Mouse (Mus musculus) central nervous system, embryonic 18 days (tissue): ENCODE measurements around the gene Tomm70a. TPM values are rescaled to one million over a fixed set of nuclear protein-coding genes. Genes with fewer than 3 reads are reported as not detected.

Source experiments
- polyA plus RNA-seq: library from polyadenylated mRNA; depleted of rRNA; stranded (reverse); fragments of >200 nt; gene quantifications from 2 replicates; pipeline ENCODE4 v1.2.3, GENCODE M21; 2012; rRNA removed

Gene Tomm70a
- polyA plus RNA-seq: 61.1 and 64.4 TPM in 2 replicates

DNA sequence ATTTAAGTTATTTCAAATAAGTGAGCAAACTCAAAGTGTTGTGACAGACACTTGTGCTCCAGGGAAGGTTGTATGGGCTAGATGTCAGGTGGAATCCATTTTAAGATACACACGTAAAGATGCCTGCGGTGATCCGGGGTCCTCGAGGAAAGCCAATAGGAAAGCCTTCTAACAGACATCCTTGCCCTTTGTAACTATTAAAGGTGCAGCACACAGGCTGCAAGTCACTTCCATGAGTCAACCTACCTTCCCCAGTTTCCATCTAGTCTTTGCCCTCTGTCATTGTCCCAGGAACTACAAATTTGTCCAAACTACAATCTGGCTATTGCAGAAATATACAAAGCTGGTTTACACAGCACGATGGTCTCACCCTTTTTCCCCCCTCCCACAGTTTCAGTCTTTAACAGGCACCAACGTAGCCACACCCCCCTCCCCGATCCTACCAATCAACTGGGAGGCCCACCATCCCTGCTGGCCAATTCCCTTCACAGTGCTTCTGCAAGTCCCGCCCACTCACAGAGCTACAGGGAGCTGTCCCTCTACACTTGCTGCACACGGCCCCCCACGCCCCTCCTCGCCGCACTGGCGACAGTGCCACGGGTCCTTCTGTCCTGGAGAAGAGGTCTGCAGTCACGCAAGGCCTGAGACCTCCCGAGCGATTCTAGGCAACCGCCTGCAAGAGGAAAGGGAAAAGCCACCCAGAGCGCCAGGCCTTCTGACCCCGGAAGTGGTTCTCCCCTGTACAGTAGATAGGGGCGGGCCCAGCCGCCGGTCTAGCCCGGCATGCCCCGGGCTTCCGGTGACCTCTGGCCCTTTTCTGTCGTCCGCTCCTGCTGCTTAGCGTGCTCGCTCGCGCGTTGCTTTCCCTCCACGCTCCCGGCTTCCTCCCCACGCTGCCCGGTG is at the start of gene Tomm70a:
TSS of gene Tomm70a (plus strand) at position 791 of the 903 bp plus-strand sequence.

GRCm38 (mm10) chr16:57166611-57167513 is 45.4 kb downstream of the Tomm70a start, which contains the start of gene Nit2:
Gene Nit2 (minus strand): TSS chr16:57167341.

Other genes starting within 250 kb of the Tomm70a start
- gene Tmem45a, start 235.5 kb upstream of the Tomm70a start, polyA plus RNA-seq: 2.8 TPM in 2 replicates
- 0.49 and 0.51 TPM in 2 replicates for gene Lnp1, start 193.6 kb upstream of the Tomm70a start, polyA plus RNA-seq
- gene Tmem45a2, start 50.3 kb upstream of the Tomm70a start, polyA plus RNA-seq: 0.03 TPM in 1 of 2 replicates, not detected in the other
- gene Nit2, start 45.6 kb downstream of the Tomm70a start, polyA plus RNA-seq: 24.1 and 26.3 TPM in 2 replicates
- 49.6 and 51.4 TPM in 2 replicates for gene Tbc1d23, start 109.8 kb downstream of the Tomm70a start, polyA plus RNA-seq
- 2.2 and 2.8 TPM in 2 replicates for gene Tmem30c, start 171.2 kb downstream of the Tomm70a start, polyA plus RNA-seq
- 2.0 and 2.4 TPM in 2 replicates for gene Filip1l, start 231.4 kb downstream of the Tomm70a start, polyA plus RNA-seq